Mouse (Mus musculus): ENCODE results near the gene Mycbpap. TPM values are rescaled to one million over a fixed set of nuclear protein-coding genes. Genes with fewer than 3 reads are reported as not detected.

The Mycbpap gene
- not detected for total RNA-seq (2021)
- long read RNA-seq, experiment 1, partial matches to known transcripts = 0 of 1 reads
- long read RNA-seq, experiment 1, other reads (novel, unspliced or antisense) = 1 of 1 reads
- long read RNA-seq, experiment 2 = 0 reads

GRCm38 (mm10) chr11:94521219-94521843 is at the start of gene Mycbpap:
Mycbpap (minus strand) TSS chr11:94521742.
- DNase-seq = no peak

- DNase-seq = peak; percentile 18
These were observed 49.1 kb upstream of the Mycbpap start for GRCm38 (mm10) chr11:94570612-94571011.

DNA sequence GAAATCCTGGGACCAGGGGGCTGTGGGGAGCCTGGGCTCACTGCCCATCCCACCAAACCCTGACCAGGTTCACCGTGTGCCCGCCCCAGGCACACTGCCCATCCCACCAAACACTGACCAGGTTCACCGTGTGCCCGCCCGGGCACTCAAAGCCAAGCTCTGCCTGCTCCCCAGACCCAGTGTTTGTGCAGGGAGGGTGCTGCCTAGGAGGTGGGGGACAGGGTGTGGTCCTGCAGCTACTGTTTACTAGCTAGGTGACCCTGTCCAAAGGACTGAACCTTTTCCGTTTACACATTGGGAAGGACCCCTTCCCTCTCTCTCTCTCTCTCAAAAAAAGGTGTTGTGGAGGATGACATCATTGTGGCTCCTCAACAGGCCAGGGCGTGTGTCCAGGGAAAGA is 45.8 kb upstream of the Mycbpap start:
- DNase-seq = no peak

- DNase-seq = no peak
These were observed 45.0 kb upstream of the Mycbpap start for GRCm38 (mm10) chr11:94566534-94566933.

- DNase-seq = no peak
These were observed 43.6 kb upstream of the Mycbpap start for GRCm38 (mm10) chr11:94565151-94565479.

DNA sequence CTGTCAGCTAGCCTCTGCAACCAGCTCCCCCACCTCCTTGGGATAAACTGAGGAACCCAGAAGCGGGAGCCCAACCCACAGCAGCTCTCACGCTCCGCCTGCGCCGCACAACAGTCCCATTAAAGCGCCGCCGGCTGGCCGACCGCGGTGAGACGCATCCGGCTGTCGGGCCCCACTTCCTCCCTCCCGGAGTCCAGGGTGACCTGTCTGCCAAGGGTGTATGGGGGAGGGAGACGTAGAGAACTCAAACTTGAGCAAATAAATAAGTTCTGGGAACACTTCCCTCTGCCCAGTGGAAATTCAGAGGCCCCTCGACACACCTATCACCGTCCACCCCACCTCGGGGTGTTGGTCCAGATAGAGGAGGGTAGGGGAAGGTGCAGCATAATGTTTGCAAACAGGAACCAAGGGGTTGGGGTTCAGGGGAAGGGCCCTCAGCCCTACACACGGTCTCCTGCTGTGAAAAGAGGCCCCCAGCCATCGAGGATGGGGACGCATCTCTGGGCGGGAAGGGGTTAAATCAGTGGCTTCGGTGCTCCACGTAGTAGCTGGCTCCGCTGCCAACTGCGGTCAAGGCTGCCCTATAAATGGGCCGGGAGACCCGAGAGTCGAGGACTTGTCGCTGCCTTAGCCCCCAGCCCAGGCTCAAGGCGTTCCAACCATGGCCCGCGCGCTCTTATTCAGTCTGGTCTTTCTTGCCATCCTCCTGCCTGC is 43.1 kb upstream of the Mycbpap start, which contains the start of gene Chad:
Gene Chad (plus strand): TSS at position 611 of the 714 bp plus-strand sequence.
- peak; percentile 47 for DNase-seq

DNA sequence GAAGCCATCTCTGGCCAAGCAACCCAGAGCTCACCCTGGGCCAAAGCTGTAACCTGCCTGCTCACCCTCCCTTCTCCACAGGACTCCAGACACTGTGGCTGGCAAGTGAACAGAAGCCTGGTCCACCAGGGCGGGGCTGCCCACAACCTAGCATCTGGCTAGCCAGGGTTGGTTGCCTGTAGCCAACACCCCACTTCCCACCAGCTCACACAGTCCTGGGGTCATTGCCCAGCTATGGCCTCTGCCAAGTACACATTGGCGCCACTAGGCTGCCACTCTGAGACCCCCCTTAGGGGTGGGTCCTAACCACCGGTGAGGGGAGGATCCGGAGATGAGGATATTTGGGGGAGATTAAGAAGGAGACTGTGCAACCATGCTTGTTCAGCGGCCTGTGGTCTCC is 42.3 kb upstream of the Mycbpap start:
- DNase-seq = peak; percentile 57

DNA sequence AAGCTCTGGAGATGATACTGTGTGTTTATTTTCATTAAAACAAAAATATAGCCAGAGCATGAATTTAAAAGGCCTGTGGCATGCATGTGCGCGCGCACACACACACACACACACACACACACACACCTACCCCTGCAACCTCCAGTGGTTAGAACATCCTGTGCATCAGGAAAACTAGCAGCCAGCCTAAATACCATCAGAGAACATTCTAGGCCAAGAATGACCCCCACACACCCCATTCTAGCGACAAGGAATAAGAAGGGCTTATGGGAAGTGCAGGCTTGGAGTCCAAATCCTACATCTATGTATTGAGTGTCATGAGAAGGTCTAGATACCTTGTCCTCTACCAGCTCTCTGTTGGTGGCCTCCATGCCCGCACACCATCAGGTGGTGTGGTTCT is 41.8 kb upstream of the Mycbpap start:
- no peak for DNase-seq

GRCm38 (mm10) chr11:94558226-94558625 is 36.7 kb upstream of the Mycbpap start:
- DNase-seq = no peak

- DNase-seq = no peak
These were observed 28.9 kb upstream of the Mycbpap start for GRCm38 (mm10) chr11:94550442-94550744.

- DNase-seq = no peak
These were observed 28.3 kb upstream of the Mycbpap start for GRCm38 (mm10) chr11:94549691-94550441.

- peak; percentile 92 for DNase-seq
These were observed 27.5 kb upstream of the Mycbpap start, which contains the start of gene Rsad1 for GRCm38 (mm10) chr11:94548888-94549690. Rsad1 (minus strand) TSS chr11:94549255.

DNA sequence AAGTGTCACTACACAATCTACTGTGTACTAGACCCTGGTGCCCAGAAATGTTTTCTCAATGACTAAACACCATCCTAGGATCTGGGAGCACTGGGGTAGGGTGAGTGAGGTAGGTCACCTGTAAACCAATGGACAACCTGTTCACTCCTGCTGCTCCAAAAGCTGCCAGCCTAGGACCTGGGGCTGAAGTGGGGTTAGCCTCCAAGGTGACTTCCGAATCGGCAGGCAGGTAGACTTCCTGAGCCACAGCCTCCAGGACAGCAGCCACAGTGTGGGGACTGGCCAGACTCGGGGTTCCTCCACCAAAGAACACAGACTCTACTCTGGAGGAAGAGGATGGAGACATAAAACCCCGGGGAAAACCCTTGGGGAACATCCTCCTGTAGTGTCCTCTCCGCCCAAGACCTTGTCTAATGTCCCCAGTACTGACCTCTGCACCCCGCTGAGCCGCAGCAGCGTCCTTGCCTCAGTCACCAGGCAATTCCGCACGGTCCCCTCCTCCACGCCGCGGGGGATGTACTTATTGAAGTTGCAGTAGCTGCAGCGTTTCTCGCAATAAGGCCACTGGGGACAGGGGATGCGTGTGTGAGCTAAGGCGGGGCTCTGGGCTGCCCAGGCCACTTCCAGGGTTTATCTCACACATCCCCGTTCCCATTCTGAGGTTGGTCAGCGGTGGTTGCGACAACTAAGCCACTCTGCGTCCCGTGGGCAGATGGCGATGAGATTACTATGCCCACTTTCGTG is 26.7 kb upstream of the Mycbpap start:
- peak; percentile 34 for DNase-seq

DNA sequence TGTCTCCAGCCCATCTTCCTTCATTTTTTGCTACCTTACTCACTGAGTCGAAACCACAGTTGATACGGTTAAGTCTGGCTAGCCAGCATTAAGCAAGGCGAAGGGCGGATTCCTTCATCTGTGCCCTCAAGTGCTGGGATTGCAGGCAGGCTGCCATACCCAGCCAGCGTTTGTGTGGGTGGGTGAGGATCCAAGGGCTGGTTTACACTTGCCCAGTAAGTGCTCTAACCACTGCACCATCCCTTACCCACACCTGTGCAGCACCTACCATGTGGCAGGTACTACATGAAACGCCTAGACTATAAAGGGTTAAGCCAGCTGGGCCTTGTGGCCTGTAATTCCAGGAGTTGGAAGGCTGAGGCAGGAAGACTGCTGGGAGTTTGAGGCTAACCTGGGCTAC is 25.7 kb upstream of the Mycbpap start:
- DNase-seq = no peak

DNA sequence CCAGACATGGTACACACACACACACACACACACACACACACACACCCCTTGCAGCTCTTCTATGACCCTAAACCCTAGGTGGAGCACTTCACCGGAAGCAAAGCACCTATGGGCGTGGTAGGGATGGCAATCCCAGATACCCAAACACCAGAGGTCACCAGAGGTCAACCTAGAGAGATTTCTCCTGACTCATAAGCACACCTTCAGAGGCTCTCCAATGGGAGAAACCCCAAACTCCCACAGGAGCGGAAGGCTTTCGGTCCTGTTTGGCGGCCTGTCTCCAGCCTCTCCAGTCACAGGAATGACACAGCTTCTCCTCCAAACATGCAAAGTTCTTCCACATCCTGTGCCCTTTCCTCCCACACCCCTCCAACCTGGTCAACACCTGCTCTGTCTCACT is 24.8 kb upstream of the Mycbpap start:
- DNase-seq = no peak

DNA sequence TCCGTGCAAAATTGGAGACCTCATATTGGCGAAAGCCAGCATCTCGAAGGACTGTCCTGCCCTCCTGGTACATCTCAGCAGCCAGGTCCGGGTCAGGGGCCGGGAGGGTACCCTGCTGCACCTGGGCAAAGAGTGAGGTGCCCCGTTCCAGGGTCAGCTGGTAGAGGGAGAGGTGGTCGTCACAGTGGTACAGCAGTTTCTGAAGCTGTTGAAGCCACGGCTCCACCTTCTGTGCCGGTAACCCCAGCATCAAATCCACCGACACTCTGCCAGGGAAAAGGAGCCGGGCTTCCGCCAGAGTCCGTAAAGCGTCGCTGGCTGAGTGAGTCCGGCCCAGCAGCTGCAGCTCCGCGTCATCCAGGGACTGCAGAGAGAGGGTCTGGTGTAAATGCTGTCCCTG is 22.9 kb upstream of the Mycbpap start:
- DNase-seq = peak; percentile 27

- DNase-seq = peak; percentile 83
These were observed 22.4 kb upstream of the Mycbpap start for GRCm38 (mm10) chr11:94543932-94544331.

- DNase-seq = no peak
These were observed 21.8 kb upstream of the Mycbpap start for GRCm38 (mm10) chr11:94543344-94543743.

- DNase-seq = no peak
These were observed 20.9 kb upstream of the Mycbpap start for GRCm38 (mm10) chr11:94542400-94542799.

DNA sequence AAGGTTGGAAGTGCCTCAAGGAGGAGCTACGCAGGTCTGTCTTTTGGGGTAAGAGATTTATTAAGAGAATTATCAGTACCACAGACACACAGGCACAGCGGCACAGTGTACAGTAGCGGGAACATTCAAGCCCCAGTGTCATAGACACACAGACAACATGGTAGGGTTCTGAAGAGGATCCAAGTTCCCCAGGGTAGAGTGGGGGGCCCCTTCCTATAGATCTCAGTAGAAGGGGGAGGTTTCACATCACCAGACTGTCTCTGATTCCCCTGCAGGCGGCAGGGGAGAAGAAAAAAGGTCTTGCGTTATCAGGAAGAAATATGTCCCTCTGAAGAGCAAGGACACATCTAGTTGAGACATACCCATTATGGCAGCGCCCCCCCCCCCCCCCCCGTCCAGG is 18.2 kb upstream of the Mycbpap start:
- no peak for DNase-seq

- no peak for DNase-seq
These were observed 17.3 kb upstream of the Mycbpap start for GRCm38 (mm10) chr11:94538733-94539292.

All from gastrocnemius, postnatal 25 days (tissue).